Mouse (Mus musculus): ENCODE results near the gene Cfap65.

DNA sequence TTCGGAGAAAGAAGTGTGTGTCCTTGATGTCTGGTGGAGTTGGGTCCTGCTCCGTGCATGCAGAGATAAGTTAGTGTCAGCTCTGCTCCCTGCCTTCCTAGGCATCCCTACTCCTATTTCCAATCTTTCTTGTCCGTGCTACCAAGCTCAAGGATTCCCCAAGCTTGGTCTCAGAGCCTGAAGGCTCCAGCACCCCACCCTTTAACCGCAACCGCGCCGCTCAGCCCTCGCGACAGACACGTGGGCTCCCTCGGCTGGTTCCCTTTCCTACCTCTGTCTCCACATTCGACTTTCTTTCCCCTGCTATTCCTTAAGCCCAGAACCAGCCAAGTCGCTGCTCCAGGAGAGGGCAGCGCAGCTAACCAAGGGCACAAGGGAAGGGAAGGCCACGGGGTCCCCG lies 14.7 kb upstream of the Cfap65 start:
- no peak for TF ChIP-seq EP300 (IDR thresholded peaks at IDR 0.05; ENCODE audit: low read depth)
- TF ChIP-seq CTCF (IDR thresholded peaks at IDR 0.05; ENCODE audit: low read depth), result no peak
